Mouse (Mus musculus): ENCODE results near the gene Eif5b.
A peak's percentile ranks its signal among the peaks of the same experiment; 100 is the strongest.
"Not testable (repeated sequence)": the region's sequence is repeated elsewhere in the genome, so short reads cannot be mapped to it uniquely, and the experiment has no call there.

The Eif5b gene

GRCm38 (mm10) chr1:37997867-37998266 lies at the start of gene Eif5b, which contains the start of gene Txndc9:
Gene Eif5b (plus strand): TSS chr1:37998010.
Gene Txndc9 (minus strand): TSS chr1:37997893.
- peak; percentile 86 for DNase-seq (ENCODE audit: low read depth, low spot score)

GRCm38 (mm10) chr1:37948906-37949305 lies 48.9 kb upstream of the Eif5b start:
- DNase-seq (ENCODE audit: low read depth, low spot score), result no peak

GRCm38 (mm10) chr1:37954786-37955185 lies 43.0 kb upstream of the Eif5b start:
- DNase-seq (ENCODE audit: low read depth, low spot score), result no peak

- no peak for DNase-seq (ENCODE audit: low read depth, low spot score)
Measured at GRCm38 (mm10) chr1:37955251-37955650, 42.6 kb upstream of the Eif5b start.

- DNase-seq (ENCODE audit: low read depth, low spot score), result no peak
Measured at GRCm38 (mm10) chr1:37956690-37957431, 40.9 kb upstream of the Eif5b start.

DNA sequence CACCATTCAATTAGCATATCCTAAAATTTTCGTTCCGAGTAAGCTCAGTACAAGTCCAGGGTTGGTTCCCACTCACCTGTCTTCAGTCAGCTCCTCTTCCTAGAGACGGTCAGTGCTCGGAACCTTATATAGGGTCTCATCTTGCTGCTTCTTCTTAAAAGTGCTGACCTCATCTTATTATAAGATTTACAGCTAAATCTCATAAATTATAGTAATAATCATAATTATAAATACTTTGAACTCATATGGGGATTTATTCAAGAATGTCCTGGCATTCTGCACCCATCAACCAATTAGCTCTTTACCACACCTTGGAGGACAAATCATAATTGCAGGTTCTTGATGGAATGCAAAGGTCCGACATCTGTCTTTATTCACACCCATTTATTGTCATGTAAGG lies 40.2 kb upstream of the Eif5b start, which contains the start of gene Lyg1:
Gene Lyg1, minus strand, starts transcription at position 101 of the 400 bp plus-strand sequence.
- no peak for DNase-seq (ENCODE audit: low read depth, low spot score)

- DNase-seq (ENCODE audit: low read depth, low spot score), result no peak
Measured at GRCm38 (mm10) chr1:37958516-37958915, 39.3 kb upstream of the Eif5b start.

- DNase-seq (ENCODE audit: low read depth, low spot score), result no peak
Measured at GRCm38 (mm10) chr1:37959486-37959885, 38.3 kb upstream of the Eif5b start.

- DNase-seq (ENCODE audit: low read depth, low spot score), result no peak
Measured at GRCm38 (mm10) chr1:37965571-37965970, 32.2 kb upstream of the Eif5b start.

DNA sequence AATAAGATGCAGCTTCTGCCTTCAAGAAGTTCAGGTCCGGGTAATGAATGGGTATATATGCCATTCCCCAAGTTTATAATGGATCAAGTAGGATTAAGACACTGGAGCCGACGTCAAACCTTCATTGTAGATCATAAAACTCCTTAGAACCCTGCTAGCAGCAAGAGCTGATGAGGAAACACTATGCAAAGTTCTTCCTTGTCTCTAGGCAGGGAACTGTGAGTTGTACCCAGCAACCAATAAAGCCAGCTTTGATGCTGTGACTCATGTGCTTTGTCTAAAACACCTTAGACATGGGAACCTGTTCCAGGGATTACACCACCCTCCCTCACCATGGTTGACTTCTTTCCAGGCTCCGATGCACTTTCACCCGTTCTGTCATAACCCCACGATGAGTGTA lies 29.1 kb upstream of the Eif5b start:
- DNase-seq (ENCODE audit: low read depth, low spot score), result no peak

DNA sequence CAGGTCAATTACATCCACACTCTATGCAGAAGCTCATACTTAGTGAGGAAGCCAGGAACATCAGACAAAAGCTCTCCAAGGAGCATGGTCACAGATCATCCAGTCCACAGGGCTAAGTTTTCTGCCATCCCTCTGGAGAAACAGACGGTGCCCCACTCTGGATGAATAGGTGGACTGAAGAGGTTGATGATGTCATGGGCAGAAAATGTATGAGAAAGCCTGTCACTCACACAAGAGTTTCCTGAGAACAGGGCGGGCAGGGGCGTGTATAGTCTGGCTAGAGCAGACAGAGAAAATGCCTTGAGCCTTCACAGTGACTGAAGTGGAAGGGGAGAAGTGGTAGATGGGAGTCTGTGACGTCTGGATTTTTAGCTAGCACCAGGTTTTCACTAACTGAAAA lies 26.3 kb upstream of the Eif5b start:
- no peak for DNase-seq (ENCODE audit: low read depth, low spot score)

GRCm38 (mm10) chr1:37976666-37977065 lies 21.1 kb upstream of the Eif5b start:
- not testable (repeated sequence) for DNase-seq (ENCODE audit: low read depth, low spot score)

DNA sequence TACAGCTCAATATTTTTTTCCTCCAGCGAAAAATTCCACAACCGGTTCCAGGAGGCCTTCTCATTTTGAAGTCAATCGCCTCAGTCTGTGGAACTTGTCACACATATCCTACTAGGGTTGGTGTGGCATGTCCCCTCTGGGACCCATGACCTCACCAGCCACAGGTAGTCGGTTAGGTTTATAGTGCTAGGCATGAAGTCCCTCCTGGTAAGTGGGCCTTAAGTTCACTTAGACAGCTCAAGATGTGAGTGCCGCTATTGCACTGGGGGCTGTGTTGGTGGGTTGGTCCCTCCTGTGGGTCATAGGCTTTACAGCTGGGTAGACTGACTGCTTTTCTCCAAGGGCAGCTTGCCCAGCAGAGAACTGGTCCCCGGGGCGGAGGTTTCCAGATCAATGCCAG lies 20.5 kb upstream of the Eif5b start:
- no peak for DNase-seq (ENCODE audit: low read depth, low spot score)

- DNase-seq (ENCODE audit: low read depth, low spot score), result no peak
Measured at GRCm38 (mm10) chr1:37984326-37984725, 13.5 kb upstream of the Eif5b start.

GRCm38 (mm10) chr1:37985764-37986323 lies 12.0 kb upstream of the Eif5b start:
- DNase-seq (ENCODE audit: low read depth, low spot score), result no peak

DNA sequence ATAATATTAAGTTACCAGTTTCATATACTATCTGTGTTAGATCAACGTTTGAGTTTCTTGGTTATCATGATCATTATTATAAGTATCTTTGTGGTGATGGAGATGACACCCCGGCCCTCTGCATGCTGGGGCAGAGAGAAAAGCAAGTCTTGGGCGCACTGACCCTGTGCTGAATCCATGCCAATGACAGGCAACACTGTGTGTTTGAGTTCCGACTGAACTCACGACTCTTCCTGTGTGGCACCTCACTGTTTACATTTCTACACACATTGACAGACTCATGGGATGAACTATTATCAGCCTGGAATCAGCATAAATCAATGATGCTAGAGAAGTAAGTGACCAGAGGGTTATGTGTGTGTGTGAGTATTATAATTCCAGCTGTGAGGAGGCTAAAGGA lies 10.0 kb upstream of the Eif5b start:
- DNase-seq (ENCODE audit: low read depth, low spot score), result no peak

- no peak for DNase-seq (ENCODE audit: low read depth, low spot score)
Measured at GRCm38 (mm10) chr1:37996226-37996625, 1.6 kb upstream of the Eif5b start.

- peak; percentile 97 for DNase-seq (ENCODE audit: low read depth, low spot score)
Measured at GRCm38 (mm10) chr1:37996877-37997484, 829 bp upstream of the Eif5b start.

DNA sequence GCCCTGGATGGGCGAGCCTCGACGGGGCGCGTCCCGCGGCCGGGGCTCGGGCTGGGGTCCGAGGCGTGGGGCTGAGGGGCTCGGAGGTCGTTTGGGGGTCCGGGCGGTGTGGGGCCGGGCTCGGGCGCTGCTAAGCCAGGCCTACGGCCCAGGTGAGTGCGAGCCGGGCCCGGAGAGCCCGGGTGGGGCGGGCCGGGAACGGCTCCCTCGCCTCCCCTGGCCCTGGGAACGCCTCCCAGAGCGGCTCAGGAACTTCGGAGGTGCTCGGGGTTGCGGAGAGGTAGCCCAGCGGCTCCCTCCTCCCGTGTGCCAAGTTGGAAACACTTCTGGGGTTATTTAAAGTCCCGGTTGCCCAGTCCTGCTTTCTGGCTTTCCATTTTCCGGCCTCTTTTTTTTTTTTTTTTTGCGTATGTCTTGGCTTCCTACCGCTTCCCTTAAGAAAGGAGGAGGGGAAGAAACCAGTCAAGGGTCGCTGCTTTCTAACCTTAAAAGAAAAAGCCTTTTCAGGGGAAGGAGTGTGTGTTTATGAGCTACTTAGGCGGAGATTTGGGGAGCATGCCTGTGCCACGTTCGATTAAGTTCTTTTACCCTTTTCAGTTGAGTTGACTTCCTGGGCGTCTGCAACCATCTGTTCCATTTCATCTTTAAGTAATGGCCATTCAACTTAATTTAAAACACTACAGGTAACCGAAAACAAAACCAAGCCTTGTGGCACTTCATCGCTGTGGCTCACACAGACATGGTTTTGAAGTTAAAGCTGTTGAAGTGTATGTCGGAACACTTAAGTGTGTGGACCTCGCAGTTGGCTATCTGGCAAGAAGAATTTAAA lies 775 bp downstream of the Eif5b start:
- peak; percentile 53 for DNase-seq (ENCODE audit: low read depth, low spot score)

GRCm38 (mm10) chr1:37999552-37999951 lies 1.7 kb downstream of the Eif5b start:
- peak; percentile 63 for DNase-seq (ENCODE audit: low read depth, low spot score)

DNA sequence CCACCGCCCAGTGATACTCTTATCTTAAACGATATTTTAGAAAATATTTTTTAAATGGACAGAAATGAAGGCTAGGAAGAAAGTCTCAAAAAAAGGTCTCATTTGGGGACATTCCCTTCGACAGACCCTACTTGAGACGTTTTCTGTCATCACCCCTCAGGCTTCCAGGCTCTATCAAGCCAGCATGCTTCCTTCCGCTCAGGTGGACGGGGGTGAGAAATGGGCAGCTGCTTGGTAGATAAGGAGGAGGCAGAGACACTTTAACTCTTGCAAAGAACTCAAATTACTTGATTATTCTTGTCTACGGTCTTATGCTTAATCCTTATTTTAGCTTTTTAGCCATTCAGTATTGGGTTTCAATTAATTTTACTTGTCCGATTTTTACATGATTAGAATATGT lies 3.0 kb downstream of the Eif5b start:
- DNase-seq (ENCODE audit: low read depth, low spot score), result no peak

- DNase-seq (ENCODE audit: low read depth, low spot score), result no peak
Measured at GRCm38 (mm10) chr1:38001956-38002355, 4.1 kb downstream of the Eif5b start.

Measured in c-Kit-negative CD71-positive TER-119-positive erythroid progenitor cells, embryonic 14.5 days (primary cell).